Mouse (Mus musculus): ENCODE data around the gene Tmem184a. TPM values are rescaled to one million over a fixed set of nuclear protein-coding genes. Genes with fewer than 3 reads are reported as not detected.

Tmem184a gene
- 11.5 TPM for polyA plus RNA-seq (2014; fragmentation: Illumina TruSeq; extraction: RNeasy Lipid Tissue Mini Kit (QIAGEN cat#74804); ENCODE audit: insufficient read depth, low read depth, low replicate concordance)

DNA sequence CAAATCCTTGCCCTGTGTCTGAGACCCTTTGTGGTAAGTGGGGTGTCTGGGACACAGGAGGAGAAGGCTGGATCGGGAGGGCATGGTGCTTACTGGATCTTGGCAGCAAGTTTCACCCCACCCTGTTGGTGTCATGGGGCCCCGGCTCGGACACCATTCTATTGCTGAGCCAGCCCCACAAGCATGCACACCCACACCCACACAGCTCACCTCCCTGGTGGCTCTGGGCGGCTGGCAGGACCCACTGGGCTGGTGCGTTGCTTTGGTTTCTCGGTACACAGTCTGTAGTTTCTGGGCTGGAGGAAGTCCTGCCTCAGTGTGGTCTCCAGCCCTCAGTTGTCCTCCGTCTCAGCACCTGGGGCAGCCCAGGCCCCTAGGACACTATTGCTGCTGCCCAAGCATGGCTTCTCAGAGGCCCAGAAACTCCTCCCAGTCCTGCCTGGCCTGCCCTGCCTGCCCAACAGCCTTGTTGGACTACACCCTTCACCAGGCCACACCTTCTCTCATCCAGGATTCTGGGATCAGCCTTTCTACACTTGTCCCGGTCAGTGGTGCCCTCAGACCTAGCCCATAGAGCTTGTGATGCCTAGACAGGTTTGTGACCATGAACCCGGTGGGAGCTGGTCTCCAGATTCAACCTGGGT, at the start of gene Tmem184a:
Gene Tmem184a (minus strand): TSS at position 380 of the 644 bp plus-strand sequence.

DNA sequence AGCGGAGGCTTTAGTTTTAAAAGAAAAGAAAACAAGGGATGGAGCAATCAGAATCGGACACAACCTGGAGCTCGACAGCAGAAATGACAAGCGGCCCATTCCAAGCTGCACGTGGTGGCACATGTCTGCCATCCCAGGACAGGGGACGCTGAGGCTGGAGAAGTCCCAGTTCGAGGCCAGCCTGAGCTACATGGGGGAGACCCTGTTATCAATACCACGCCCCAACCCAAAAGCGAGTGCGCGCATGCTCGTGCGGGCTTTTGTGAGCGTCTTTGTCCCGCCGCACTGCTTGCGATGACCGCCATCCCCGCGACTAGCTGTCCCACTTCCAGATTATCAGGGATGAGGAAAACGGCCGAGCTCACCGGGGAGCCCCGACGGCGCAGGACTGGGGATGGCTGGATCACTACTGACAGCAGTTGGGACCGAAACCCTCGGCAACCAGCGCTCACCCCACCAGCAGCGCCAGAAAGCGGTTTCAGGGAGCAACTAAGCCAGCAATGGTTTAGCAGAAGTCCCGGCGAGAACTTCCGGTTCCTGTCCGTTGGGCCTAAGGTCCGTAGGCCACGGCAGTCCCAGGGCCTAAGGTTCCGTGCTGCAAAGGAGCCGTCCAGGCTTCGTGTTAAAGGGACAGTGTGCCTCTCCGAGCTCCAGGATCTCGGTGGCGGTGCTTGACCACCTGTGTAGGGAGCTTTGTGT, 6.8 kb upstream of the Tmem184a start, which contains the start of the genes Gm26938 and Psmg3:
Gene Gm26938 (minus strand): TSS at position 51 of the 699 bp plus-strand sequence.
Gene Psmg3 (minus strand): TSS at position 529 of the 699 bp plus-strand sequence.

DNA sequence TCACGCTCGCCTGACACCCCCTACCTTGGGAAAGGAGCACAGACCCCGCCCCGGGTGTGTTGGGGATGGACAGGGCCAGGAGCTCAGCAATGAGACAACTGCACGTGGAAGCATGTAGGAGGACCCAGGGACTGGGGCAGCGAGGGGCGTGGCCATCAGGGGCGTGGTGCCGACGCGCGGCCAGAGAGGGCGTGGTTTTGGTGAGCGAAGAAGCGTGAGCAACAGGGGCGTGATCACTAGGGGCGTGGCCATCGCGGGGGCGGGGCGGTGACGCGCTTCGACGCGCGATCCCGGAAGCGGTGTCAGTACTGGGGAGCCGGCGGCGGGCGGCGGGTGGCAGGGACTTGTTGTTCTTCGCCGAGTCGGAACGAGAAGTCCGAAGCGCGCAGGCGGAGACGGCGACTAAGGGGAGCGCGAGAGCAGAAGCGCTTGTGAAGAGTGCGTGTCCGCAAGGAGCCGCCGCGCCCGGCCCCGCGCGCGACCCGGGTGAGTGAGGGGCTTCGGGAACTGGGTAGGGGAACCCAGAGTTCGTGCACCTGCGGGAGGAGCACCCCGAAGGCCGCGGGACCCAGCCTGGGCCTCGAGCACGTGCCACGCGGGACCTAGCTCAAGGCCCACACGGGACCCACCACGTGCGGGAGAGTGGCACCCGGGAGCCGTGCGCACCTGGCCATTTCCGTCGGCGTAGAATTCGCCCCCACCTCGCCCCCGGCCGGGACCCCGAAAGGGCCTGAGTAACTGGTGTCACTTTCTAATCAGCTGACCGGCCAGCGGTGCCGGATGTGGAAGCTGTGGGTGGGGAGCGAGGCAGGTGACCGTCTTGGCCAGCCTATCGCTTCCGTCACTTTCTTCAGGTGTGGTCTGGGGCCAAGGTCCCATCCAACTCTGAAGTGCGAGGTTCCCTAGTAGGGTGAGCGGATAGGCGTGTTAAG, 28.2 kb downstream of the Tmem184a start, which contains the start of gene Mafk:
Gene Mafk (plus strand): TSS at position 287 of the 932 bp plus-strand sequence.

DNA sequence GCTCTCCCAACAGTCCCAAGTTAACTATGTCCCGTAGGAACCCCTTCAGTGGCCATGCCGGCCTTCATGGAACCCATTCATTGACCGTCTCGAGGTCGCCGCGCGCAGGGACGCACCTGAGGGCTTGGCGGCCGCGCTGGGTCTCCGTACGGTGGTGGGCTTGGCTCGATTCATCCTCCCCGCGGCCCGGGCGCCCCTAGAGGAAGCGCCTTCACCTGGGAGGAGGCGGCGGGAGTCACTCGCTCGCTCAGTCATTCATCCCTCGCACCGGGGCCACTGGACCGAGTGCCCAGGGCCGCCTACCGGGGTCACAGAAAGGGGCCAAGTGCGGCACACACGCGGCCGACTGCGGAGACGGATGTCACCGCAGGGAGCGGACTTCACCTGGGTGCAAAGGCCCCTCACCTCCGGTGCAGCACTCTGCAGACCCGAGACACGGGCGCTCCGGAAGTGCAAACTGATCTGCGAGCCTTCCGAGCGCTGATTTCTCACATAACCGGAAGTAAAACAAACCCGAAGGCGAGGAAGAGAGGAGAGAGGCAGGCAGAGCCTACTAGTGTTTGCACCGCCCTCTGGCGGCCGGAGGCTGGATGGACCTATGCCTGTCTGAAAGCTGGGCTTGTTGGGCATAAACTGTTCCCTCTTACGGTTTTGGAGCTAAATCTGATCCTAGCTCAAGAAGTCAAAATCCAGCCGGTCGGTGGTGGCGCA, 44.3 kb downstream of the Tmem184a start, which contains the start of gene Ints1:
Gene Ints1 (minus strand): TSS at position 459 of the 711 bp plus-strand sequence.

Other genes starting within 250 kb of the Tmem184a start
- gene Micall2, start 83.6 kb downstream of the Tmem184a start, polyA plus RNA-seq (2014; fragmentation: Illumina TruSeq; extraction: RNeasy Lipid Tissue Mini Kit (QIAGEN cat#74804); ENCODE audit: insufficient read depth, low read depth, low replicate concordance), result 1.8 TPM
- 14.8 TPM for gene Ints1, start 44.2 kb downstream of the Tmem184a start, polyA plus RNA-seq (2014; fragmentation: Illumina TruSeq; extraction: RNeasy Lipid Tissue Mini Kit (QIAGEN cat#74804); ENCODE audit: insufficient read depth, low read depth, low replicate concordance)
- 36.4 TPM for gene Mafk, start 28.4 kb downstream of the Tmem184a start, polyA plus RNA-seq (2014; fragmentation: Illumina TruSeq; extraction: RNeasy Lipid Tissue Mini Kit (QIAGEN cat#74804); ENCODE audit: insufficient read depth, low read depth, low replicate concordance)
- gene Gm26938, start 6.5 kb upstream of the Tmem184a start, polyA plus RNA-seq (2014; fragmentation: Illumina TruSeq; extraction: RNeasy Lipid Tissue Mini Kit (QIAGEN cat#74804); ENCODE audit: insufficient read depth, low read depth, low replicate concordance), result not detected
- gene Psmg3, start 7.0 kb upstream of the Tmem184a start, polyA plus RNA-seq (2014; fragmentation: Illumina TruSeq; extraction: RNeasy Lipid Tissue Mini Kit (QIAGEN cat#74804); ENCODE audit: insufficient read depth, low read depth, low replicate concordance), result 36.2 TPM
- 2.4 TPM for gene Elfn1, start 88.0 kb upstream of the Tmem184a start, polyA plus RNA-seq (2014; fragmentation: Illumina TruSeq; extraction: RNeasy Lipid Tissue Mini Kit (QIAGEN cat#74804); ENCODE audit: insufficient read depth, low read depth, low replicate concordance)

All from lung, adult 10 weeks (tissue).